Mouse (Mus musculus): ENCODE results near the gene Olfr569.

Olfr569 gene

DNA sequence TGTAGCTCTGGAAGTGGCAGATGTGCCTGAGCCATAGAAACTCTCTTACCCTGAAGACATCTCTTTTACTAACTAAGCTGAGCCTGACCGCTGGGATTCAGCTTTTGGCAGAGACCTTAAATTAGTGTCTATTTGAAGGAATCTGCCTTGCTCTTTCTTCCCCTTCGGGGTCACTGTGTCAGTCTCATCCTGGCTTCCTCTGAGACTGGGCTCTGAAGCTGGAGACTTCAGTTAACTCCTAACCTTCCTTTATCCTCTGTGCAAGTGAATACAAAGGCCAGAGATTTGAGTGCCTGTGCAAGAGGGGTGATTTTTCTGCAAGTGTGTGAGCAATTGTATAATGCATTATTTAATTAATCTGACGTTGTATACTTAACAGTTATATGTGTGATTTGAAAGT lies at the start of gene Olfr569:
Gene Olfr569, minus strand, starts transcription at position 101 of the 400 bp plus-strand sequence.
- DNase-seq (ENCODE audit: extremely low read depth, insufficient read length, low spot score), result no peak

DNA sequence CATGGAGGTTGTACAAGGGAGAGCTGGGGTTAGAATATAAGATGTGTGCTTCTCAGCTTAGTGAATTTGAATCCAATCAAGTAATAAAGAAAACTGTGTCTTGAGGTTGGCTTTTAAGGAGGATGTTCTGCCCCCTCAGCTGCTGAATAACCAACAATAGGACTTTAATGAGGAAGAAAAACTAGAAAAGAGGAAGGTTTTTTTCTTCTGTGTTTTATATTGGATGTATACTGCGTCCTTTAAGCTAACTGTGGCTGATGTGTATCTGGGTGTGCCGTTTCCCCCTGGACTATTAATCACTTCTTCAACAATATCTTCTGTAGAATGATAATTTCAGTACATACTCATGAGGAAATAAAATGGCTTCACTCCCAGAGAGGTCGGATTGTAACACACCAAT lies 36.4 kb upstream of the Olfr569 start:
- DNase-seq (ENCODE audit: extremely low read depth, insufficient read length, low spot score), result no peak

- no peak for DNase-seq (ENCODE audit: extremely low read depth, insufficient read length, low spot score)
Observed at GRCm38 (mm10) chr7:102924109-102924508, 33.4 kb upstream of the Olfr569 start, which contains the start of gene Olfr572. Olfr572 (plus strand) TSS chr7:102924409.

GRCm38 (mm10) chr7:102919632-102920031 lies 28.9 kb upstream of the Olfr569 start:
- peak; percentile 2 for DNase-seq (ENCODE audit: extremely low read depth, insufficient read length, low spot score)

- no peak for DNase-seq (ENCODE audit: extremely low read depth, insufficient read length, low spot score)
Observed at GRCm38 (mm10) chr7:102917032-102917875, 26.6 kb upstream of the Olfr569 start, which contains the start of gene Olfr571. Olfr571 (minus strand) TSS chr7:102917536.

DNA sequence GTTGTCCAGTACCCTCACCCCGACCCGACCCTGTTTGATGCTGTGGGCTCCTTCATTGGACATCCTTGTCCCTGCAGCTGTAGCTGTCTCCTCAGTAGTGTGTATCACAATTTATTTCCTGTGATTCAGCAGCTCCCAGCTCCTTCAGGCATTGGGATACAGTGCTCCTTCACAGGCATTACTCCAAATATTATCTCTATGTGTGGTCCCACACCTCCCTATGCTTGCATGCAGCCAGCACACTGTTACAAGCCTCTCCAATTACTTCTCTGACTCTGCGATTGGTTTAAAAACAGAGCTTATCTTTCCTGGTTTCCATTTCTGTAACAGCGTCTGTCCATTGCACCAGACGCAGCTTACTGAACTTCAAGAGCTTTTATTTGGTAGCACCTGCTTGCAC lies 25.7 kb upstream of the Olfr569 start:
- DNase-seq (ENCODE audit: extremely low read depth, insufficient read length, low spot score), result no peak

- no peak for DNase-seq (ENCODE audit: extremely low read depth, insufficient read length, low spot score)
Observed at GRCm38 (mm10) chr7:102915261-102915660, 24.6 kb upstream of the Olfr569 start.

GRCm38 (mm10) chr7:102876822-102877221 lies 13.9 kb downstream of the Olfr569 start, which contains the start of gene Olfr568:
Olfr568 (plus strand) TSS chr7:102877122.
- no peak for DNase-seq (ENCODE audit: extremely low read depth, insufficient read length, low spot score)

DNA sequence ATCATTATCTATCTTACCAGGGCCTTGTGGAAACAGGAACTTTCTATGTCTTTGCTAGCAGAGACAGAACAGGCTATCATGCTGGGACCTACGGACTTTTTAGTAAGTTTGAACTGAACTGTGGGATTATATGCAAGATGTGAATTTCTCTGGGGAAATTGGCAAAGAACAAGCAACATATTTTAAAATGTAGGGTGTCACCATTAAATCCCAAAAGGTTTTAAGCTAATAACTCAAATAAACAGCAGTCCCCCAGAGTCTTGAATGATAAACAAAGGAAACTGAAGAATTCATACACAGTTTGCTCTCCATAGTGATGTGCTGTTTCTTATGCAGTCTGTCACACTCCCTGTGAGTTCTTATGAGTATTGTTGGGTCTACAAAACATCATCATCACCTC lies 32.0 kb downstream of the Olfr569 start, which contains the start of gene Olfr566:
Gene Olfr566, minus strand, starts transcription at position 101 of the 400 bp plus-strand sequence.
- DNase-seq (ENCODE audit: extremely low read depth, insufficient read length, low spot score), result no peak

DNA sequence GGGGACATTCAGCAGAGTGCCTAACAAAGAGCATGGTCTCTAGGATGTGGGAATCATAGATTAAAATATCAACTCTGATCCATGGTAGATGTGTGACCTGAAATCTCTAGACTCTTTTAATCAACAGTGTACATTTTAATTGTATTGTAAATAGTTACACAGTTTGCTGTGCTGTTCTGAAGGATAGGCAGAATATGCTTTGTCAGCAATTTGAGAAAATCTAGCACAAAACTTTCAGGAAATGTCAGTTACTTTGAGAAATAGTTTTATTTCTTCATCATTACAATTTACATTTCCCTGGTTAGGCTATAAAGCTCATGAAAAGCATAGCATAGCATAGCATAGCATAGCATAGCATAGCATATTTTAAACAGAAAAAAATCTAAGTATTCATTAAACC lies 34.9 kb downstream of the Olfr569 start:
- no peak for DNase-seq (ENCODE audit: extremely low read depth, insufficient read length, low spot score)
